14 mouse cellular contexts compared by ENCODE assay signal in genomic region chr15:77324426-77324825, GRCm38 (mm10). TPM values are rescaled to one million over a fixed set of nuclear protein-coding genes. Genes with fewer than 3 reads are reported as not detected.
"Had no signal": no experiment of that assay in that cellular context is flagged by ENCODE, and none has a peak within 500 bp of the region (broad histone marks: within the 10 kb centered on the region; RNA-seq: fewer than 3 reads in every experiment).

No protein-coding gene starts in this region.

- DNase-seq: gastrocnemius, postnatal 14 days; gastrocnemius, postnatal 36 days; heart, adult 11 months; heart, postnatal 10 days; heart, postnatal 4 days; kidney, adult 18-20 months; kidney, adult 8-10 months; kidney, postnatal 10 days; kidney, postnatal 25 days; kidney, postnatal 4 days; liver; liver, embryonic 13.5 days; liver, postnatal 0 days had no signal

RNA-seq across cellular contexts. Expression of gene Rbfox2, which starts 17.6 kb away (rescaled TPM):
- polyA plus RNA-seq: inflammation-experienced regulatory T-cells, adult 6 months had no signal
